Mouse (Mus musculus) hindbrain, embryonic 12.5 days (tissue): ENCODE measurements at regions not wholly inside any gene's neighbourhood (a gene's known extent, or its start where the extent isn't known, plus 50 kb on each side); places are given as distances from the start of the nearest gene placed in this dataset.

Source experiments
- ATAC-seq: fragments of 200-750 bp; cut with Nextera tagmentation; 2 replicates; pipeline ENCODE4 v1.8.0; 2017; ENCODE audit warnings: moderate TSS enrichment; ENCODE audit not compliant: low FRiP score
- H3K27ac ChIP-seq: fragments of 300-500 bp; sonication (generic); 2 replicates; pipeline ENCODE4 v1.5.1; 2016; ENCODE audit warnings: mild to moderate bottlenecking
- H3K27me3 ChIP-seq: fragments of 300-500 bp; sonication (generic); 2 replicates; pipeline ENCODE4 v1.6.1; 2016; ENCODE audit warnings: mild to moderate bottlenecking
- H3K36me3 ChIP-seq: fragments of 300-500 bp; sonication (generic); 2 replicates; pipeline ENCODE4 v1.6.1; 2016; ENCODE audit warnings: mild to moderate bottlenecking
- H3K4me1 ChIP-seq: fragments of 300-500 bp; sonication (generic); 2 replicates; pipeline ENCODE4 v1.6.1; 2016
- H3K4me2 ChIP-seq: fragments of 300-500 bp; sonication (generic); replicated peaks from 2 replicates; pipeline ENCODE4 v1.6.1; 2016; ENCODE audit warnings: mild to moderate bottlenecking
- H3K4me3 ChIP-seq: fragments of 300-500 bp; sonication (generic); 2 replicates; pipeline ENCODE4 v1.5.1; 2016; ENCODE audit warnings: mild to moderate bottlenecking
- H3K9ac ChIP-seq: fragments of 300-500 bp; sonication (generic); 2 replicates; pipeline ENCODE4 v1.6.1; 2016; ENCODE audit warnings: mild to moderate bottlenecking, moderate library complexity
- H3K9me3 ChIP-seq: fragments of 300-500 bp; sonication (generic); replicated peaks from 2 replicates; pipeline ENCODE4 v1.6.1; 2016; ENCODE audit warnings: mild to moderate bottlenecking
- WGBS: fragments of 180-500 bp; shearing (Covaris S2); methylation state at CpG from one replicate; pipeline ENCODE4 v1.1.7; 2016; 5-methylcytosine and 5-hydroxymethylcytosine counted together

- Histone ChIP-seq H3K4me3 (no peak overlapping the region), H3K4me2 (no peak overlapping the region), H3K27me3 (no peaks in the 10 kb centered on the region), H3K27ac (no peak overlapping the region), H3K9ac (no peak overlapping the region), H3K9me3 (no peaks in the 10 kb centered on the region), H3K36me3 (no peaks in the 10 kb centered on the region), H3K4me1 (no peaks in the 10 kb centered on the region)
- WGBS: 92% methylated on average over 8 of the region's 8 CpGs
- ATAC-seq: no peak
Observed at GRCm38 (mm10) chr13:18063677-18064076, 70.5 kb upstream of the Yae1d1 start.

GRCm38 (mm10) chr13:18060265-18060664 is 67.1 kb upstream of the Yae1d1 start:
- WGBS: 90% methylated on average over 2 of the region's 2 CpGs
- Histone ChIP-seq H3K9me3 (no peaks in the 10 kb centered on the region), H3K27ac (no peak overlapping the region), H3K36me3 (no peaks in the 10 kb centered on the region), H3K27me3 (no peaks in the 10 kb centered on the region), H3K4me3 (no peak overlapping the region), H3K9ac (no peak overlapping the region), H3K4me2 (no peak overlapping the region), H3K4me1 (no peaks in the 10 kb centered on the region)
- ATAC-seq: no peak

GRCm38 (mm10) chr13:18057231-18057912 is 64.2 kb upstream of the Yae1d1 start:
- H3K9me3 ChIP-seq: peaks cover 6% of the 10 kb centered on the region; the same call in 1 of the 2 replicates
- H3K36me3 ChIP-seq: no peaks in the 10 kb centered on the region
- no peak overlapping the region for H3K9ac ChIP-seq
- no peaks in the 10 kb centered on the region for H3K4me1 ChIP-seq
- H3K4me2 ChIP-seq: no peak overlapping the region
- H3K4me3 ChIP-seq: no peak overlapping the region
- no peaks in the 10 kb centered on the region for H3K27me3 ChIP-seq
- 32% methylated on average over 8 of the region's 8 CpGs for WGBS
- no peak overlapping the region for H3K27ac ChIP-seq
- ATAC-seq: peak; percentile 88

- no peak overlapping the region for H3K27ac ChIP-seq
- H3K9me3 ChIP-seq: peaks cover 6% of the 10 kb centered on the region; the same call in 1 of the 2 replicates
- peak; percentile 60; the same call in 1 of the 2 replicates for ATAC-seq
- H3K27me3 ChIP-seq: no peaks in the 10 kb centered on the region
- 72% methylated on average over 3 of the region's 3 CpGs for WGBS
- no peak overlapping the region for H3K4me2 ChIP-seq
- H3K4me3 ChIP-seq: no peak overlapping the region
- no peaks in the 10 kb centered on the region for H3K4me1 ChIP-seq
- H3K9ac ChIP-seq: no peak overlapping the region
- no peaks in the 10 kb centered on the region for H3K36me3 ChIP-seq
Observed at GRCm38 (mm10) chr13:18056816-18057215, 63.7 kb upstream of the Yae1d1 start.

- H3K4me1 ChIP-seq: no peaks in the 10 kb centered on the region
- no peaks in the 10 kb centered on the region for H3K9me3 ChIP-seq
- no peak overlapping the region for H3K4me2 ChIP-seq
- H3K36me3 ChIP-seq: no peaks in the 10 kb centered on the region
- no peak overlapping the region for H3K27ac ChIP-seq
- 90% methylated on average over 6 of the region's 6 CpGs for WGBS
- H3K27me3 ChIP-seq: no peaks in the 10 kb centered on the region
- H3K9ac ChIP-seq: no peak overlapping the region
- no peak for ATAC-seq
- no peak overlapping the region for H3K4me3 ChIP-seq
Observed at GRCm38 (mm10) chr13:18043154-18043553, 50.0 kb upstream of the Yae1d1 start.
